Mouse (Mus musculus) heart, adult 2 months (tissue): ENCODE data around the gene Uqcc1. TPM values are rescaled to one million over a fixed set of nuclear protein-coding genes. Genes with fewer than 3 reads are reported as not detected.

Experiments used
- DNase-seq, 2 experiments: peaks; one replicate each; pipeline ENCODE4 v3.0.0; 2021
- H3K27ac ChIP-seq: fragments of 200-600 bp; 2 replicates; pipeline ENCODE4 v1.8.1; 2022
- H3K27me3 ChIP-seq: fragments of 200-500 bp; 2 replicates; pipeline ENCODE4 v1.6.1; 2012; ENCODE audit warnings: mild to moderate bottlenecking, low read length, inconsistent platforms, mixed read lengths; ENCODE audit not compliant: control insufficient read depth, insufficient read depth
- H3K36me3 ChIP-seq: fragments of 200-500 bp; 2 replicates; pipeline ENCODE4 v1.6.1; 2012; ENCODE audit warnings: low read length, inconsistent platforms; ENCODE audit not compliant: control insufficient read depth, insufficient read depth
- H3K4me1 ChIP-seq: fragments of 200-500 bp; 2 replicates; pipeline ENCODE4 v1.6.1; 2011; ENCODE audit warnings: low read length; ENCODE audit not compliant: control insufficient read depth, insufficient read depth
- H3K4me3 ChIP-seq: fragments of 200-600 bp; 2 replicates; pipeline ENCODE4 v1.8.1; 2022
- H3K79me2 ChIP-seq: fragments of 200-500 bp; replicated peaks from 2 replicates; pipeline ENCODE4 v1.6.1; 2012; ENCODE audit warnings: mild to moderate bottlenecking, inconsistent platforms, low read length, moderate library complexity, mixed read lengths; ENCODE audit not compliant: control insufficient read depth, insufficient read depth
- H3K9ac ChIP-seq: fragments of 200-500 bp; 2 replicates; pipeline ENCODE4 v1.6.1; 2012; ENCODE audit warnings: low read depth, mild to moderate bottlenecking, control low read depth, inconsistent platforms, low read length, mixed read lengths
- CTCF ChIP-seq: fragments of 200-600 bp; IDR thresholded peaks from 2 replicates; pipeline ENCODE4 v1.8.1; 2022; ENCODE audit warnings: antibody characterized with exemption, mild to moderate bottlenecking, moderate library complexity
- EP300 ChIP-seq: fragments of 200-500 bp; IDR thresholded peaks from 2 replicates; pipeline ENCODE4 v1.6.1; 2011; ENCODE audit warnings: low read depth, low read length, control low read depth; ENCODE audit not compliant: insufficient read depth
- POLR2A ChIP-seq: fragments of 200-500 bp; IDR thresholded peaks from 2 replicates; pipeline ENCODE4 v1.6.1; 2011; ENCODE audit warnings: mild to moderate bottlenecking, low read depth, low read length, control low read depth; ENCODE audit not compliant: insufficient read depth
- WGBS: fragments of 180-500 bp; shearing (Covaris S2); methylation state at CpG from one replicate; pipeline ENCODE4 v1.1.7; 2018; 5-methylcytosine and 5-hydroxymethylcytosine counted together
- intact Hi-C: fragments of 180-260 bp; cut with DNase I; formaldehyde crosslinking; loops from one replicate; pipeline ENCODE4 v1.15.1; 2025
- polyA plus RNA-seq: library from polyadenylated mRNA; depleted of rRNA; stranded (reverse); fragments of >200 nt; gene quantifications from 2 replicates; pipeline ENCODE4 v1.2.3, GENCODE M21; 2012
- total RNA-seq, 2 experiments: library from RNA; stranded (reverse); gene quantifications; 2 replicates each; pipeline ENCODE4 v1.2.3; 2021

The Uqcc1 gene
- total and polyA plus RNA-seq, 3 experiments: 144 to 270 (median 268) TPM

- WGBS: under 1% methylated on average over 52 of the region's 52 CpGs
- TF ChIP-seq POLR2A (no peak), EP300 (no peak), CTCF (no peak)
- no peaks in the 10 kb centered on the region for H3K36me3 ChIP-seq
- no peaks in the 10 kb centered on the region for H3K4me1 ChIP-seq
- peak overlapping the region; percentile 68 for H3K9ac ChIP-seq
- H3K27me3 ChIP-seq: no peaks in the 10 kb centered on the region
- 0 out of 2 replicates have a peak, but pooled peaks cover 2% of the 10 kb centered on the region for H3K79me2 ChIP-seq
- H3K27ac ChIP-seq: peak overlapping the region; percentile 68
- H3K4me3 ChIP-seq: peak overlapping the region; percentile 86
- DNase-seq: no peak
- intact Hi-C loops: no loop called here
Measured at GRCm38 (mm10) chr2:155825904-155826629, 104.0 kb downstream of the Uqcc1 start.

GRCm38 (mm10) chr2:155823722-155824121 is 106.4 kb downstream of the Uqcc1 start:
- Histone ChIP-seq H3K36me3 (no peaks in the 10 kb centered on the region), H3K27ac (no peak overlapping the region), H3K27me3 (no peaks in the 10 kb centered on the region), H3K4me1 (no peaks in the 10 kb centered on the region), H3K4me3 (no peak overlapping the region), H3K79me2 (0 out of 2 replicates have a peak, but pooled peaks cover 2% of the 10 kb centered on the region), H3K9ac (no peak overlapping the region)
- 95% methylated on average over 8 of the region's 8 CpGs for WGBS
- TF ChIP-seq CTCF: no peak
- no peak for TF ChIP-seq POLR2A
- no peak for TF ChIP-seq EP300
- intact Hi-C loops: no loop called here
- no peak for DNase-seq

- H3K4me3 ChIP-seq: no peak overlapping the region
- no peak for TF ChIP-seq EP300
- TF ChIP-seq CTCF: no peak
- no peak for TF ChIP-seq POLR2A
- DNase-seq: no peak
- 88% methylated on average over 5 of the region's 5 CpGs for WGBS
- H3K9ac ChIP-seq: no peak overlapping the region
- H3K27ac ChIP-seq: no peak overlapping the region
- H3K79me2 ChIP-seq: 0 out of 2 replicates have a peak, but pooled peaks cover 2% of the 10 kb centered on the region
- intact Hi-C loops: no loop called here
- no peaks in the 10 kb centered on the region for H3K4me1 ChIP-seq
- no peaks in the 10 kb centered on the region for H3K27me3 ChIP-seq
- H3K36me3 ChIP-seq: no peaks in the 10 kb centered on the region
Measured at GRCm38 (mm10) chr2:155820779-155821178, 109.3 kb downstream of the Uqcc1 start.

- Histone ChIP-seq H3K79me2 (0 out of 2 replicates have a peak, but pooled peaks cover 2% of the 10 kb centered on the region), H3K4me1 (no peaks in the 10 kb centered on the region), H3K4me3 (peak overlapping the region; percentile 76), H3K9ac (peak overlapping the region; percentile 42; the same call in 1 of the 2 replicates), H3K27me3 (no peaks in the 10 kb centered on the region), H3K36me3 (no peaks in the 10 kb centered on the region), H3K27ac (peak overlapping the region; percentile 96)
- intact Hi-C loops: loop anchor here (5.0 kb wide), 2 partner anchors 92 to 127 kb away; partner anchors contain the start of genes Edem2 and Trpc4ap
- DNase-seq: no peak
- WGBS: 55% methylated on average over 6 of the region's 6 CpGs
- TF ChIP-seq EP300 (no peak), POLR2A (no peak), CTCF (no peak)
Measured at GRCm38 (mm10) chr2:155819449-155820251, 110.5 kb downstream of the Uqcc1 start.

GRCm38 (mm10) chr2:155819392-155819448 is 110.9 kb downstream of the Uqcc1 start, which contains the start of gene BC029722:
BC029722 (minus strand) TSS chr2:155819426.
- Histone ChIP-seq H3K27ac (peak within 1 kb of the TSS; percentile 96), H3K36me3 (no peaks in the 10 kb centered on the region), H3K4me1 (no peaks in the 10 kb centered on the region), H3K9ac (peak within 1 kb of the TSS; percentile 76), H3K4me3 (peak within 1 kb of the TSS; percentile 76), H3K27me3 (no peaks in the 10 kb centered on the region), H3K79me2 (0 out of 2 replicates have a peak, but pooled peaks cover 2% of the 10 kb centered on the region)
- TF ChIP-seq EP300 (no peak), CTCF (no peak), POLR2A (no peak)
- no peak for DNase-seq
- intact Hi-C loops: loop anchor here (5.0 kb wide), 2 partner anchors 92 to 127 kb away; partner anchors contain the start of genes Edem2 and Trpc4ap
